Mouse (Mus musculus) liver, embryonic 16.5 days (tissue): ENCODE data around the gene Pgam5. TPM values are rescaled to one million over a fixed set of nuclear protein-coding genes. Genes with fewer than 3 reads are reported as not detected.
A peak's percentile ranks its signal among the peaks of the same experiment; 100 is the strongest.

ENCODE experiments used
- ATAC-seq: fragments of 200-750 bp; cut with Nextera tagmentation; 2 replicates; pipeline ENCODE4 v1.8.0; 2017; ENCODE audit warnings: low read depth, mild to moderate bottlenecking, moderate number of reproducible peaks, moderate library complexity
- H3K27ac ChIP-seq: fragments of 300-500 bp; sonication (generic); 2 replicates; pipeline ENCODE4 v1.5.1; 2014; ENCODE audit warnings: mild to moderate bottlenecking, low read length
- H3K27me3 ChIP-seq: fragments of 300-500 bp; sonication (generic); 2 replicates; pipeline ENCODE4 v1.6.1; 2014; ENCODE audit warnings: low read depth, low read length, mixed read lengths; ENCODE audit not compliant: control insufficient read depth, insufficient read depth
- H3K36me3 ChIP-seq: fragments of 300-500 bp; sonication (generic); 2 replicates; pipeline ENCODE4 v1.6.1; 2014; ENCODE audit warnings: mild to moderate bottlenecking; ENCODE audit not compliant: control insufficient read depth, insufficient read depth
- H3K4me1 ChIP-seq: fragments of 300-500 bp; sonication (generic); 2 replicates; pipeline ENCODE4 v1.6.1; 2014; ENCODE audit warnings: low read depth, low read length, mixed read lengths; ENCODE audit not compliant: control insufficient read depth
- H3K4me2 ChIP-seq: fragments of 300-500 bp; sonication (generic); 2 replicates; pipeline ENCODE4 v1.6.1; 2014; ENCODE audit warnings: low read depth, low read length, mixed read lengths
- H3K4me3 ChIP-seq: fragments of 300-500 bp; sonication (generic); 2 replicates; pipeline ENCODE4 v1.5.1; 2014; ENCODE audit warnings: low read depth, mild to moderate bottlenecking, low read length
- H3K9ac ChIP-seq: fragments of 300-500 bp; sonication (generic); 2 replicates; pipeline ENCODE4 v1.6.1; 2014; ENCODE audit warnings: low read depth, low read length
- H3K9me3 ChIP-seq: fragments of 300-500 bp; sonication (generic); replicated peaks from 2 replicates; pipeline ENCODE4 v1.6.1; 2016; ENCODE audit warnings: low read length; ENCODE audit not compliant: control insufficient read depth
- WGBS: fragments of 180-500 bp; shearing (Covaris S2); extraction: QIAGEN DNeasy Blood & Tissue Kit; methylation state at CpG from one replicate; pipeline ENCODE4 v1.1.7; 2014; ENCODE audit not compliant: insufficient replicate concordance; 5-methylcytosine and 5-hydroxymethylcytosine counted together
- polyA plus RNA-seq: library from polyadenylated mRNA; unstranded; fragments of >200 nt; fragmentation: Nextera tagmentation; extraction: Ambion mirVana; gene quantifications from 2 replicates; pipeline ENCODE4 v1.2.1, GENCODE M21; 2015

Pgam5 gene
- polyA plus RNA-seq, 1 experiment from 2014 or later = 21.6 TPM

- WGBS = under 1% methylated on average over 59 of the region's 64 CpGs
- H3K4me3 ChIP-seq = peak within 1 kb of the TSS; percentile 82
- H3K36me3 ChIP-seq = peaks cover 8% of the 10 kb centered on the region; the same call in 1 of the 2 replicates
- H3K27ac ChIP-seq = peak within 1 kb of the TSS; percentile 81
- H3K9ac ChIP-seq = peak within 1 kb of the TSS; percentile 83
- H3K4me1 ChIP-seq = peaks cover 24% of the 10 kb centered on the region
- no peaks in the 10 kb centered on the region for H3K27me3 ChIP-seq
- H3K4me2 ChIP-seq = peak within 1 kb of the TSS; percentile 98
- H3K9me3 ChIP-seq = no peaks in the 10 kb centered on the region
- peak; percentile 97 for ATAC-seq
These were observed 16.2 kb upstream of the Pgam5 start, which contains the start of the genes Pxmp2 and Pole for GRCm38 (mm10) chr5:110285770-110286445. Gene Pxmp2, minus strand, starts transcription at chr5:110286186. Gene Pole, plus strand, starts transcription at chr5:110286306.

GRCm38 (mm10) chr5:110285156-110285555 lies 15.4 kb upstream of the Pgam5 start:
- peak overlapping the region; percentile 81 for H3K27ac ChIP-seq
- under 1% methylated on average over 15 of the region's 15 CpGs for WGBS

GRCm38 (mm10) chr5:110284536-110284935 lies 14.8 kb upstream of the Pgam5 start:
- ATAC-seq = no peak
- Histone ChIP-seq H3K4me2 (peak overlapping the region; percentile 98), H3K36me3 (no peaks in the 10 kb centered on the region; the same call in 1 of the 2 replicates), H3K9me3 (no peaks in the 10 kb centered on the region), H3K9ac (peak overlapping the region; percentile 83), H3K27me3 (no peaks in the 10 kb centered on the region), H3K27ac (peak overlapping the region; percentile 81), H3K4me1 (peaks cover 24% of the 10 kb centered on the region), H3K4me3 (peak overlapping the region; percentile 82)
- WGBS = 2% methylated on average over 4 of the region's 4 CpGs

More at GRCm38 (mm10) chr5:110285156-110285555, 15.4 kb upstream of the Pgam5 start:
- Histone ChIP-seq H3K36me3 (peaks cover 4% of the 10 kb centered on the region; the same call in 1 of the 2 replicates), H3K27me3 (no peaks in the 10 kb centered on the region), H3K4me2 (peak overlapping the region; percentile 98), H3K9me3 (no peaks in the 10 kb centered on the region), H3K9ac (peak overlapping the region; percentile 83), H3K4me1 (peaks cover 24% of the 10 kb centered on the region), H3K4me3 (peak overlapping the region; percentile 82)
- no peak for ATAC-seq

GRCm38 (mm10) chr5:110281984-110282383 lies 12.3 kb upstream of the Pgam5 start:
- Histone ChIP-seq H3K9ac (no peak overlapping the region), H3K27ac (no peak overlapping the region), H3K36me3 (0 out of 2 replicates have a peak, but pooled peaks cover 4% of the 10 kb centered on the region), H3K27me3 (no peaks in the 10 kb centered on the region), H3K9me3 (no peaks in the 10 kb centered on the region), H3K4me2 (no peak overlapping the region), H3K4me3 (no peak overlapping the region), H3K4me1 (peaks cover 17% of the 10 kb centered on the region)
- ATAC-seq = no peak
- 71% methylated on average over 2 of the region's 2 CpGs for WGBS

- H3K4me3 ChIP-seq = no peak overlapping the region
- peaks cover 12% of the 10 kb centered on the region for H3K4me1 ChIP-seq
- H3K36me3 ChIP-seq = 0 out of 2 replicates have a peak, but pooled peaks cover 4% of the 10 kb centered on the region
- H3K9me3 ChIP-seq = no peaks in the 10 kb centered on the region
- no peak overlapping the region for H3K4me2 ChIP-seq
- H3K9ac ChIP-seq = no peak overlapping the region
- 78% methylated on average over 1 of the region's 1 CpGs for WGBS
- no peaks in the 10 kb centered on the region for H3K27me3 ChIP-seq
- no peak overlapping the region for H3K27ac ChIP-seq
- ATAC-seq = peak; percentile 18; the same call in 1 of the 2 replicates
These were observed 7.2 kb upstream of the Pgam5 start for GRCm38 (mm10) chr5:110276910-110277309.

GRCm38 (mm10) chr5:110276391-110276790 lies 6.7 kb upstream of the Pgam5 start:
- no peak for ATAC-seq
- Histone ChIP-seq H3K36me3 (0 out of 2 replicates have a peak, but pooled peaks cover 4% of the 10 kb centered on the region), H3K4me2 (no peak overlapping the region), H3K27ac (no peak overlapping the region), H3K4me1 (peaks cover 12% of the 10 kb centered on the region), H3K4me3 (no peak overlapping the region), H3K9ac (no peak overlapping the region), H3K27me3 (no peaks in the 10 kb centered on the region), H3K9me3 (no peaks in the 10 kb centered on the region)
- 68% methylated on average over 2 of the region's 2 CpGs for WGBS

GRCm38 (mm10) chr5:110274846-110275245 lies 5.1 kb upstream of the Pgam5 start:
- H3K4me3 ChIP-seq = no peak overlapping the region
- ATAC-seq = no peak
- H3K27ac ChIP-seq = no peak overlapping the region
- H3K4me1 ChIP-seq = peaks cover 12% of the 10 kb centered on the region
- 69% methylated on average over 2 of the region's 2 CpGs for WGBS
- no peak overlapping the region for H3K9ac ChIP-seq
- H3K27me3 ChIP-seq = no peaks in the 10 kb centered on the region
- no peak overlapping the region for H3K4me2 ChIP-seq
- H3K9me3 ChIP-seq = no peaks in the 10 kb centered on the region
- H3K36me3 ChIP-seq = 0 out of 2 replicates have a peak, but pooled peaks cover 4% of the 10 kb centered on the region

GRCm38 (mm10) chr5:110274147-110274546 lies 4.4 kb upstream of the Pgam5 start:
- Histone ChIP-seq H3K4me1 (peaks cover 12% of the 10 kb centered on the region), H3K27ac (no peak overlapping the region), H3K27me3 (no peaks in the 10 kb centered on the region), H3K36me3 (0 out of 2 replicates have a peak, but pooled peaks cover 4% of the 10 kb centered on the region), H3K9ac (no peak overlapping the region), H3K9me3 (no peaks in the 10 kb centered on the region), H3K4me2 (no peak overlapping the region), H3K4me3 (no peak overlapping the region)
- ATAC-seq = peak; percentile 39; the same call in 1 of the 2 replicates
- 62% methylated on average over 4 of the region's 4 CpGs for WGBS

- Histone ChIP-seq H3K4me2 (no peak overlapping the region), H3K4me3 (no peak overlapping the region), H3K27ac (no peak overlapping the region), H3K9me3 (no peaks in the 10 kb centered on the region), H3K27me3 (no peaks in the 10 kb centered on the region), H3K36me3 (peaks cover 7% of the 10 kb centered on the region), H3K4me1 (peaks cover 20% of the 10 kb centered on the region), H3K9ac (no peak overlapping the region; the same call in 1 of the 2 replicates)
- ATAC-seq = no peak
- 87% methylated on average over 6 of the region's 6 CpGs for WGBS
These were observed 529 bp upstream of the Pgam5 start for GRCm38 (mm10) chr5:110270242-110270641.
